Mouse (Mus musculus) lung, postnatal 14 days (tissue): ENCODE results near the gene Papss2.
A peak's percentile ranks its signal among the peaks of the same experiment; 100 is the strongest.

Experiments used
- DNase-seq: peaks from one replicate; pipeline ENCODE4 v3.0.0; 2021

Gene Papss2

GRCm38 (mm10) chr19:32601033-32601770 lies 5.6 kb downstream of the Papss2 start:
- no peak for DNase-seq

- DNase-seq = no peak
Measured at GRCm38 (mm10) chr19:32603466-32603865, 7.9 kb downstream of the Papss2 start.

- DNase-seq = no peak
Measured at GRCm38 (mm10) chr19:32604127-32604526, 8.5 kb downstream of the Papss2 start.

- DNase-seq = no peak
Measured at GRCm38 (mm10) chr19:32604563-32605252, 9.1 kb downstream of the Papss2 start.

GRCm38 (mm10) chr19:32606227-32606827 lies 10.7 kb downstream of the Papss2 start:
- no peak for DNase-seq

- DNase-seq = no peak
Measured at GRCm38 (mm10) chr19:32607036-32607435, 11.4 kb downstream of the Papss2 start.

- no peak for DNase-seq
Measured at GRCm38 (mm10) chr19:32611386-32612092, 15.9 kb downstream of the Papss2 start.

- DNase-seq = no peak
Measured at GRCm38 (mm10) chr19:32614046-32614771, 18.6 kb downstream of the Papss2 start.

- no peak for DNase-seq
Measured at GRCm38 (mm10) chr19:32614772-32615099, 19.1 kb downstream of the Papss2 start.

GRCm38 (mm10) chr19:32616646-32617045 lies 21.1 kb downstream of the Papss2 start:
- no peak for DNase-seq

GRCm38 (mm10) chr19:32619739-32620138 lies 24.1 kb downstream of the Papss2 start:
- no peak for DNase-seq

GRCm38 (mm10) chr19:32620859-32621445 lies 25.4 kb downstream of the Papss2 start:
- DNase-seq = no peak

- DNase-seq = no peak
Measured at GRCm38 (mm10) chr19:32622142-32622541, 26.6 kb downstream of the Papss2 start.

GRCm38 (mm10) chr19:32626768-32627331 lies 31.3 kb downstream of the Papss2 start:
- no peak for DNase-seq

GRCm38 (mm10) chr19:32627631-32628030 lies 32.0 kb downstream of the Papss2 start:
- no peak for DNase-seq

GRCm38 (mm10) chr19:32628572-32629132 lies 33.1 kb downstream of the Papss2 start:
- DNase-seq = no peak

- DNase-seq = no peak
Measured at GRCm38 (mm10) chr19:32634916-32635315, 39.3 kb downstream of the Papss2 start.

GRCm38 (mm10) chr19:32637357-32638275 lies 42.0 kb downstream of the Papss2 start:
- DNase-seq = peak; percentile 25

GRCm38 (mm10) chr19:32638276-32638903 lies 42.8 kb downstream of the Papss2 start:
- DNase-seq = no peak

- no peak for DNase-seq
Measured at GRCm38 (mm10) chr19:32641535-32641934, 45.9 kb downstream of the Papss2 start.
